Mouse (Mus musculus): ENCODE results near the gene Cbx7.

DNA sequence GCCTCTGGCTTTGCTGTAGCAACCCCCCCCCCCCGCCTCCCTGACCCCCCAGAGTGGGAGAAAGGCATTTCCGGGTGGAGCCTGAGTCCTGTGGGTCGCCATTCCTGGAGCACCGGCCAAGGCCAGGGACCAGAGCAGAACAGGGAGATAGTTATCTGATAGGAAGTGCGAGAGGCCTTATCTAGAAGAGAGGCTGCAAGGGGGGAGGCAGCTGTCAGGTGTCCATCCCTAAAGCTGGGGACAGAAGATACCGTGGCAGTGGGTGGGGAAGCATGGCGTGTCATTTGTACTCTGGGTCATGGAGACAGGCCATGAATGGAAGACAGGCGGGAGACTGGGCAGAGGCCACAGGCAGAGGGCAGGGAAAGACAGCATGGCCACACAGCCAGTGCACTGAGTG, 29.8 kb upstream of the Cbx7 start:
- TF ChIP-seq POLR2A (IDR thresholded peaks at IDR 0.05; ENCODE audit: low read depth, low read length) (no peak), CTCF (conservative IDR thresholded peaks at IDR 0.05; ENCODE audit: insufficient read depth, insufficient read length, low read depth, low read length) (no peak)

Measured in kidney, adult 2 months (tissue).